Mouse (Mus musculus) E14TG2a.4 (cell line): Measurements from ENCODE around the gene Rnf26.

Experiments used
- H3K27me3 ChIP-seq: 2 replicates; pipeline ENCODE4 v1.6.1; 2014; ENCODE audit warnings: low read length, control low read depth; ENCODE audit not compliant: insufficient read depth
- H3K36me3 ChIP-seq: 2 replicates; pipeline ENCODE4 v1.6.1; 2014; ENCODE audit warnings: low read length, control low read depth; ENCODE audit not compliant: insufficient read depth
- H3K4me1 ChIP-seq: replicated peaks from 2 replicates; pipeline ENCODE4 v1.6.1; 2014; ENCODE audit warnings: low read depth, low read length, control low read depth
- H3K4me3 ChIP-seq: replicated peaks from 2 replicates; pipeline ENCODE4 v1.5.1; 2014; ENCODE audit warnings: mild to moderate bottlenecking, low read length
- H3K9me3 ChIP-seq: 2 replicates; pipeline ENCODE4 v1.6.1; 2014; ENCODE audit warnings: low read length, control low read depth
- CTCF ChIP-seq: conservative IDR thresholded peaks from 2 replicates; pipeline ENCODE4 v1.5.1; 2014; ENCODE audit warnings: low read length
- NANOG ChIP-seq: IDR thresholded peaks from 2 replicates; pipeline ENCODE4 v1.6.1; 2014; ENCODE audit warnings: borderline replicate concordance, low read length, mixed read lengths
- POU5F1 ChIP-seq: IDR thresholded peaks from 2 replicates; pipeline ENCODE4 v1.6.1; 2014; ENCODE audit warnings: low read length, borderline replicate concordance

Rnf26 gene

DNA sequence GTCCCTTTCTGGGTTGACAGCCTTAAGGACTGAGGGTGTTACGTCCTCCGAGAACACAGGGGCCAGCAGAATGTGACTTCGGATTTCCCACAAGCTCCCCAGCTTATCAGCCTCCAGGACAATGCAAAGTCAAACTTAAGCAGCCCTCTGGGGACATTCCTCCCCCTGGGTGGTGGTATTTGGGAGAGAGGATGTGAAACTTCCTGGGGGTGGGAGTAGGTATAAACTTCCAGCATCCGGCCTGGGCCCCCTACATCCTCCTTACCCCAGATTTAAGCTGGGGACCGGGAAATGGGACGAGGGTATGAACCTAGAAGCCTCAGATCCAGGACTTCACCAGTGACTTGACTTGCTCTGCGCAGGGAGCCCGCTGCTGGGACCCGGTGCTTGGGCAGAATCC is 16.3 kb upstream of the Rnf26 start:
- Histone ChIP-seq H3K4me3 (peak overlapping the region; percentile 74), H3K4me1 (peaks cover 87% of the 10 kb centered on the region), H3K27me3 (peaks cover 33% of the 10 kb centered on the region), H3K9me3 (no peaks in the 10 kb centered on the region), H3K36me3 (no peaks in the 10 kb centered on the region)
- TF ChIP-seq CTCF (no peak), POU5F1 (no peak), NANOG (no peak)

DNA sequence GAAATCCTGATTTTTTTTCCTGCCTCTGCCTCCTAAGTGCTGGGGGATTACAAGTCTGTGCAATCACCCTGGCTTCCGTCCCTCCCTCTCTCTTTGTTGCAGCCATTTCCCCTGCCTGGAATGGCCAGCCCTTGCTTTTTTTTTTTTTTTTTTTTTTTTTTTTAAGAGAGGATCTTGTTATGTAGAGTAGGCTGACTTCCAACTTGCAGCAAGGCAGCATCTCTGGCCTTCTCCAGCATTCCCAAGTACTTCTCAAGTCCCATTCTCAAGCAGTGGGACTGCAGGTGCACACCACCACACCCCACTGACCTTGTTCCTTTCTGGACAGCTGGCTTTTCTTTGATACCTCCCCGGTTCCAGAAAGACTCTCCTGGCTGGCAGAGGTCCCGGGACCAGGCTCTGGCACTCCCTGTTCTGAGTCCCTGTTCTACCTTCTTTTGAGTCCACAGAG is 14.1 kb upstream of the Rnf26 start:
- Histone ChIP-seq H3K4me1 (peaks cover 76% of the 10 kb centered on the region), H3K9me3 (no peaks in the 10 kb centered on the region), H3K4me3 (peak overlapping the region; percentile 17; the same call in 1 of the 2 replicates), H3K27me3 (peaks cover 13% of the 10 kb centered on the region), H3K36me3 (no peaks in the 10 kb centered on the region)
- no peak for TF ChIP-seq NANOG
- TF ChIP-seq POU5F1, result no peak
- TF ChIP-seq CTCF, result no peak

DNA sequence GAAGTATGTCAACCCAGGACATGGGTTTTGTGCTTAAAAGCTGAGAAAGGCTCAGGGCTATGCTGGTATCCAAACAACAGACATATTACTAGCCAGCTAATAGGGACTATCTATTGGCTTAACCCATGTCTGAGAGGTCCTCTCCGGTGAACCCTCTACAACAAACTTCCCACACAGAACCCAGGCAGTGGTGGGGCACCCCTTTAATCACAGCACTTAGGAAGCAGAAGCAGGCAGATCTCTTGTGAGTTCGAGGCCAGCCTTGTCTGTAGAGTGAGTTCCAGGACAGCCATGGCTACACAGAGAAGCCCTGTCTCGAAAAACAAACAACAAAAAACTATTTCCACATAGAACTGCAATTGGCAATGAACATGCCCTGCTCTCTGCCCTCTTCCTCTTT is 13.4 kb upstream of the Rnf26 start:
- TF ChIP-seq NANOG (no peak), CTCF (no peak), POU5F1 (no peak)
- H3K9me3 ChIP-seq, result no peaks in the 10 kb centered on the region
- H3K4me3 ChIP-seq, result no peak overlapping the region
- H3K27me3 ChIP-seq, result peaks cover 8% of the 10 kb centered on the region
- no peaks in the 10 kb centered on the region for H3K36me3 ChIP-seq
- H3K4me1 ChIP-seq, result peaks cover 73% of the 10 kb centered on the region

DNA sequence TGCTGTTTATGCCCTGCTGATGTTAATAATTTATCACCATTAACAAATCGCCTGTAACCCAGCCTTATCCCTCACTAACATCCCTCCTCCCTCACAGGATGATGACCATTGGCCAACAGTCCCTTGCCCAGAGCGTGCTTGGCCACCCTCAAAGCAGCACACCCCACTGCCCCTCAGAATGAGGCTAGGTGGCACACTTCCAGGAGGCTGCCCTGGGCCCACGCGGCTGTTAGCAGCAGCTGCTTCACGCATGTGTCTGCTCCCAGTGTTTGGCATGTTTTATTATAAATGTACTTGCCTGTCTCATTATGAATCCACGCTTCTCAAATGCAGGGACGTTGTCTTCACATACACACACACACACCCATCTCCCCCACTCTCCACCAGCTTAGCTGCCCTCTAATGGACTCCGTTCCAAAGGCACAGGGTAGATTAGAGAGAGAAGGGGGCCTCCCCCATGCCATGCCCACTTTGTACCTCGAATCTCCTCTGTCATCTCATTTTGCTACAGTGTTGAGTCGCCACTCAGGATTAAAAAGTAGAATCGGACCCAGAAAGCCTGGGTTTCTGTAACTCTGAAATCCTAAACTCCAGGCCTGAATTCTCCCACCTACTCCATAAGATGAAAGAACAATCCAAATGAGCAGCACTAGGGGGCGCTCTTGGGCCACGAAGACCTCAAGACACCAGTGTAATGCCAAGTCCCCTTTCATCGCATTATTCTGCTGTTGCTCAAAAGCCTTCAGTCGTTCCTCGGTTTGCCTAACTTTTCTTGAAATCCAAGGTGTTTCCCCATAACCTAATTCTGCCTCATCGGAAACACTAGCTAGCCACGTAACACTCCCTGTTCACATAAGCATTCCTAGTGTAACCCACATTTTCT is 12.5 kb upstream of the Rnf26 start:
- peak overlapping the region; percentile 17; the same call in 1 of the 2 replicates for H3K4me3 ChIP-seq
- peak; percentile 68 for TF ChIP-seq CTCF
- no peak for TF ChIP-seq NANOG

DNA sequence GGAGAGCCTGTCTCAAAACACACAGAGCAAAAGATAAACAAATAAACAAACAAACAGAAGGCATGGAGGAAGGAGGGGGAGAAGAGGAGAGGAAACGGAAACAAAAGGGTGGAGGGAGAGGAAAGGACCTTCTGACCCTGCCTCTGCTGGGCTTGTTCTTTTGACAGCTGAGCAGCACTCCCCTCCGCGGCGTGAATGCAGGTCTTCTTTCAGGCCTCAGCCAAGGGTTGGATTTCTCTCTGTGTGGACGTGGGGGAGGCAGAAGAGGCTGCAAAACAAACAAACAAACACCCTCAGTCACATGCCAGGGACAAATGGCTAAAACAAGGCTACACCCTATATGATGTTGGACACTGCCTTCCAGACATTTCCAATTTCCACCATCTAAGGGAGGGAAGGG is 11.7 kb upstream of the Rnf26 start:
- Histone ChIP-seq H3K36me3 (no peaks in the 10 kb centered on the region), H3K9me3 (peaks cover 4% of the 10 kb centered on the region; the same call in 1 of the 2 replicates), H3K4me3 (peak overlapping the region; percentile 17; the same call in 1 of the 2 replicates), H3K4me1 (peaks cover 55% of the 10 kb centered on the region), H3K27me3 (no peaks in the 10 kb centered on the region)
- TF ChIP-seq POU5F1, result no peak
- no peak for TF ChIP-seq NANOG
- TF ChIP-seq CTCF, result no peak

More for the DNA sequence above, 12.5 kb upstream of the Rnf26 start:
- H3K9me3 ChIP-seq, result peaks cover 4% of the 10 kb centered on the region; the same call in 1 of the 2 replicates
- H3K36me3 ChIP-seq, result no peaks in the 10 kb centered on the region
- H3K27me3 ChIP-seq, result no peaks in the 10 kb centered on the region
- peaks cover 63% of the 10 kb centered on the region for H3K4me1 ChIP-seq

DNA sequence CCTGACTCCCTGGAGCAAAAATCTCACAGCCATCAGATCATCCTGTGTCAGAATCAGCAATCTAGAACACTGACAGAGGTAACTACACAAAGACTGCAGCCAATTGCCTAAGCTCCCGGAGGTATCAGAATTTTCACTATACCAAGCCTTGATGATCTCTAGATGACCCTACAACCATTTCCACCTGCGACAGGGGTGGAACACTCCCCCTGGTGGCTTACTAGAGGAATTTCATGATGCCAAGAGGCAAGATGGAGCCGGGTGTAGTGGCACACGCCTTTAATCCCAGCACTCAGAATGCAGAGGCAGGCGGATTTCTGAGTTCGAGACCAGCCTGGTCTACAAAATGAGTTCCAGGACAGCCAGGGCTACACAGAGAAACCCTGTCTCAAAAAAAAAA is 11.0 kb upstream of the Rnf26 start:
- H3K27me3 ChIP-seq, result no peaks in the 10 kb centered on the region
- peaks cover 4% of the 10 kb centered on the region; the same call in 1 of the 2 replicates for H3K9me3 ChIP-seq
- H3K4me1 ChIP-seq, result peaks cover 48% of the 10 kb centered on the region
- H3K4me3 ChIP-seq, result no peak overlapping the region
- no peaks in the 10 kb centered on the region for H3K36me3 ChIP-seq
- TF ChIP-seq POU5F1 (no peak), CTCF (peak; percentile 56), NANOG (no peak)

DNA sequence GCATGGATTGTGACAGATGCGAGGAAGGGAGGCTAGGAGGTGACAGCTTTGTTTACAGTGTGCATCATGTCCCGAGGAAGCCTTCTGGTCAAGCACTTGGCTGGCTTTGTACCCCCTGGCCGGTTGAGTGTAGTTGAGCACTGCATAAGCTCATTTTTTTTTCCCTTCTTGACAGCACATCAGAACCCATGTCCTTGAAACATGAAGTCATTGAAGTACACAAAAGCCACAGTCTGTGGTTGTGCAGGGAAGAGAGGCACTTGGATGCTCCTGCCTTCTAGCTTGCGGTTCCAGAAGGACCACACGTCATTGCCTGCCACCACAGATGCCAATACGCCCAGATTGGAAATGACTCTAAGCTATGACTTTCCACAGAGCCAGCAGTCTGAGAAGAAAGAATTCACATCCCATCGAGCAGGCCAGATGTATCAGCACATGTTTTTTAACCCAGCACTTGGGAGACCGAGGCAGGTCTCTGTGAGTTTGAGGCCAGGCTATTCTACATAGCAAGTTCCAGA is 6.7 kb upstream of the Rnf26 start:
- peaks cover 4% of the 10 kb centered on the region; the same call in 1 of the 2 replicates for H3K9me3 ChIP-seq
- H3K4me1 ChIP-seq, result peaks cover 21% of the 10 kb centered on the region
- no peak overlapping the region for H3K4me3 ChIP-seq
- H3K27me3 ChIP-seq, result no peaks in the 10 kb centered on the region
- H3K36me3 ChIP-seq, result no peaks in the 10 kb centered on the region
- TF ChIP-seq NANOG (no peak), CTCF (no peak), POU5F1 (no peak)

DNA sequence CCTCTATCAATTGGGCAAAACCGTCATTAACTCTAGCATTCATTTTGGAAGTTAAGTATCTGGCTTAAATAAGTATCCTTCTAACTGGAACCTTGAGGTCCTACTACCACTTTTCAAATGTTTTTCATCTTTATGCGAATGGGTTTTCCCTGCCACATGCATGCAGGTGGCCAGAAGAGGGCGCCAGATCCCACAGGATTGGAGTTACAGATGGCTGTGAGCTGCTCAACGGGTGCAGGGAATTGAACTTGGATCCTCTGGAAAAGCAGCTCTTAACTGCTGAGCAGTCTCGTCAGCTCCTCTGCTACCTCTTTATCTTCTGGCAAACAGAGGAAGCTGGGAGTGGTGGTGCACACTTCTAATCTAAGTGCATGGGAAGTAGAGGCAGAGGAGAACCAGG is 5.7 kb upstream of the Rnf26 start:
- H3K4me3 ChIP-seq, result no peak overlapping the region
- H3K4me1 ChIP-seq, result peaks cover 19% of the 10 kb centered on the region
- TF ChIP-seq POU5F1 (no peak), NANOG (no peak), CTCF (peak; percentile 51)
- no peaks in the 10 kb centered on the region for H3K36me3 ChIP-seq
- H3K27me3 ChIP-seq, result no peaks in the 10 kb centered on the region
- H3K9me3 ChIP-seq, result peaks cover 4% of the 10 kb centered on the region; the same call in 1 of the 2 replicates

DNA sequence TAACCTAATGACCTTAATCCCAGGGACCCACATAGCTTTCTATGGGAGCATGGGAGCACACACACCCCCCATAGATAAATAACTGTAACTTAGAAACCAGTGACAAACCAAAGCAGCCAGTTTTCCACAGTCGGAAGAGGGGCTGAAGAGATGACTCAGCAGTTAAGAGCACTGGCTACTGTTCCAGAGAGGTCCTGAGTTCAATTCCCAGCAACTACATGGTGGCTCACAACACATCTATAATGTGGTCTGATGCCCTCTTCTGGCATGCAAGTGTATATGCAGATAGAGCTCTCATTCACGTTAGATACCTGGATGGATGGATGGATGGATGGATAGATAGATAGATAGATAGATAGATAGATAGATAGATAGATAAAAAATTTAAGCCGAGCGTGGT is 2.9 kb upstream of the Rnf26 start:
- TF ChIP-seq NANOG, result no peak
- TF ChIP-seq CTCF, result peak; percentile 7; the same call in 1 of the 2 replicates
- H3K9me3 ChIP-seq, result no peaks in the 10 kb centered on the region; the same call in 1 of the 2 replicates
- H3K4me1 ChIP-seq, result peaks cover 20% of the 10 kb centered on the region
- no peaks in the 10 kb centered on the region for H3K27me3 ChIP-seq
- no peak overlapping the region for H3K4me3 ChIP-seq
- no peaks in the 10 kb centered on the region for H3K36me3 ChIP-seq
